Mouse (Mus musculus) liver, adult 2 months (tissue): ENCODE results near the gene Ran. TPM values are rescaled to one million over a fixed set of nuclear protein-coding genes. Genes with fewer than 3 reads are reported as not detected.

Experiments used
- DNase-seq: peaks from one replicate; pipeline ENCODE4 v3.0.0-alpha.2; 2011; ENCODE audit warnings: low read depth, low spot score; ENCODE audit errors: extremely low read depth
- H3K27ac ChIP-seq: fragments of 200-500 bp; replicated peaks from 2 replicates; pipeline ENCODE4 v1.5.1; 2012; ENCODE audit warnings: low read depth, mild to moderate bottlenecking, control low read depth, inconsistent platforms, low read length; ENCODE audit not compliant: insufficient read depth
- H3K27me3 ChIP-seq: fragments of 200-500 bp; 2 replicates; pipeline ENCODE4 v1.6.1; 2012; ENCODE audit warnings: mild to moderate bottlenecking, moderate library complexity, low read length, inconsistent platforms; ENCODE audit not compliant: control insufficient read depth, insufficient read depth
- H3K36me3 ChIP-seq: fragments of 200-500 bp; 2 replicates; pipeline ENCODE4 v1.6.1; 2012; ENCODE audit warnings: low read length, inconsistent platforms; ENCODE audit not compliant: control insufficient read depth, insufficient read depth
- H3K4me1 ChIP-seq: fragments of 200-500 bp; 2 replicates; pipeline ENCODE4 v1.6.1; 2011; ENCODE audit warnings: low read length; ENCODE audit not compliant: control insufficient read depth, insufficient read depth
- H3K4me3 ChIP-seq: fragments of 200-500 bp; 2 replicates; pipeline ENCODE4 v1.5.1; 2011; ENCODE audit warnings: low read depth, mild to moderate bottlenecking, control low read depth, low read length, moderate library complexity; ENCODE audit not compliant: insufficient read depth
- H3K79me2 ChIP-seq: fragments of 200-500 bp; 2 replicates; pipeline ENCODE4 v1.6.1; 2012; ENCODE audit warnings: inconsistent platforms, mild to moderate bottlenecking, low read length, moderate library complexity; ENCODE audit not compliant: control insufficient read depth, insufficient read depth
- H3K9ac ChIP-seq: fragments of 200-500 bp; 2 replicates; pipeline ENCODE4 v1.6.1; 2012; ENCODE audit warnings: low read depth, mild to moderate bottlenecking, control low read depth, inconsistent platforms, low read length
- CTCF ChIP-seq: fragments of 200-500 bp; IDR thresholded peaks from 2 replicates; pipeline ENCODE4 v1.5.1; 2011; ENCODE audit warnings: low read depth, low read length, control low read depth
- POLR2A ChIP-seq: fragments of 200-500 bp; IDR thresholded peaks from 2 replicates; pipeline ENCODE4 v1.6.1; 2011; ENCODE audit warnings: low read length, control low read depth; ENCODE audit not compliant: insufficient read depth; ENCODE audit errors: extremely low read depth
- WGBS: fragments of 180-500 bp; shearing (Covaris S2); methylation state at CpG from one replicate; pipeline ENCODE4 v1.1.7; 2018; 5-methylcytosine and 5-hydroxymethylcytosine counted together
- polyA plus RNA-seq: library from polyadenylated mRNA; depleted of rRNA; stranded (reverse); fragments of >200 nt; gene quantifications from 2 replicates; pipeline ENCODE4 v1.2.3, GENCODE M21; 2012
- total RNA-seq: library from RNA; depleted of rRNA; stranded (reverse); fragments of >200 nt; gene quantifications from 2 replicates; pipeline ENCODE4 v1.2.3, GENCODE M21; 2014

Gene Ran
- total and polyA plus RNA-seq, 2 experiments, result 50.5 to 90.9 TPM

- H3K4me3 ChIP-seq, result no peak overlapping the region
- H3K27ac ChIP-seq, result no peak overlapping the region
Observed at GRCm38 (mm10) chr5:129063037-129063791, 43.3 kb downstream of the Ran start.

GRCm38 (mm10) chr5:129063792-129064087 is 43.9 kb downstream of the Ran start:
- no peaks in the 10 kb centered on the region for H3K27me3 ChIP-seq
- H3K4me1 ChIP-seq, result no peaks in the 10 kb centered on the region
- H3K27ac ChIP-seq, result no peak overlapping the region
- no peak for DNase-seq
- 47% methylated on average over 8 of the region's 8 CpGs for WGBS
- TF ChIP-seq POLR2A (no peak), CTCF (peak; percentile 2; the same call in 1 of the 2 replicates)
- H3K79me2 ChIP-seq, result no peaks in the 10 kb centered on the region
- no peak overlapping the region for H3K9ac ChIP-seq
- H3K4me3 ChIP-seq, result no peak overlapping the region
- H3K36me3 ChIP-seq, result no peaks in the 10 kb centered on the region

More at GRCm38 (mm10) chr5:129063037-129063791, 43.3 kb downstream of the Ran start:
- H3K9ac ChIP-seq, result no peak overlapping the region
- no peaks in the 10 kb centered on the region for H3K4me1 ChIP-seq
- H3K79me2 ChIP-seq, result no peaks in the 10 kb centered on the region
- DNase-seq, result peak; percentile 29
- 11% methylated on average over 21 of the region's 21 CpGs for WGBS
- no peaks in the 10 kb centered on the region for H3K36me3 ChIP-seq
- TF ChIP-seq CTCF (peak; percentile 76), POLR2A (no peak)
- H3K27me3 ChIP-seq, result no peaks in the 10 kb centered on the region

- WGBS, result 72% methylated on average over 11 of the region's 11 CpGs
- Histone ChIP-seq H3K4me3 (no peak overlapping the region), H3K4me1 (no peaks in the 10 kb centered on the region), H3K36me3 (no peaks in the 10 kb centered on the region), H3K27me3 (no peaks in the 10 kb centered on the region), H3K27ac (no peak overlapping the region), H3K79me2 (no peaks in the 10 kb centered on the region), H3K9ac (no peak overlapping the region)
- DNase-seq, result no peak
- TF ChIP-seq POLR2A (no peak), CTCF (no peak)
Observed at GRCm38 (mm10) chr5:129064186-129064585, 44.3 kb downstream of the Ran start.

GRCm38 (mm10) chr5:129065301-129065700 is 45.4 kb downstream of the Ran start:
- Histone ChIP-seq H3K4me3 (no peak overlapping the region), H3K27ac (no peak overlapping the region), H3K9ac (no peak overlapping the region), H3K27me3 (no peaks in the 10 kb centered on the region), H3K4me1 (no peaks in the 10 kb centered on the region), H3K79me2 (no peaks in the 10 kb centered on the region), H3K36me3 (no peaks in the 10 kb centered on the region)
- DNase-seq, result no peak
- no peak for TF ChIP-seq POLR2A
- no peak for TF ChIP-seq CTCF
- WGBS, result 70% methylated on average over 12 of the region's 12 CpGs

- Histone ChIP-seq H3K4me3 (no peak overlapping the region), H3K4me1 (no peaks in the 10 kb centered on the region), H3K79me2 (no peaks in the 10 kb centered on the region), H3K9ac (no peak overlapping the region), H3K36me3 (no peaks in the 10 kb centered on the region), H3K27me3 (no peaks in the 10 kb centered on the region), H3K27ac (no peak overlapping the region)
- TF ChIP-seq CTCF (no peak), POLR2A (no peak)
- DNase-seq, result no peak
- 60% methylated on average over 9 of the region's 9 CpGs for WGBS
Observed at GRCm38 (mm10) chr5:129065946-129066345, 46.1 kb downstream of the Ran start.

GRCm38 (mm10) chr5:129066541-129067230 is 46.8 kb downstream of the Ran start:
- TF ChIP-seq CTCF, result no peak
- no peak for TF ChIP-seq POLR2A
- Histone ChIP-seq H3K27me3 (no peaks in the 10 kb centered on the region), H3K9ac (no peak overlapping the region), H3K27ac (no peak overlapping the region), H3K79me2 (no peaks in the 10 kb centered on the region), H3K4me1 (no peaks in the 10 kb centered on the region), H3K4me3 (no peak overlapping the region), H3K36me3 (no peaks in the 10 kb centered on the region)
- 82% methylated on average over 8 of the region's 8 CpGs for WGBS
- DNase-seq, result no peak
